Mouse (Mus musculus): ENCODE measurements at regions not wholly inside any gene's neighbourhood (a gene's known extent, or its start where the extent isn't known, plus 50 kb on each side); places are given as distances from the start of the nearest gene placed in this dataset.
A peak's percentile ranks its signal among the peaks of the same experiment; 100 is the strongest.

DNA sequence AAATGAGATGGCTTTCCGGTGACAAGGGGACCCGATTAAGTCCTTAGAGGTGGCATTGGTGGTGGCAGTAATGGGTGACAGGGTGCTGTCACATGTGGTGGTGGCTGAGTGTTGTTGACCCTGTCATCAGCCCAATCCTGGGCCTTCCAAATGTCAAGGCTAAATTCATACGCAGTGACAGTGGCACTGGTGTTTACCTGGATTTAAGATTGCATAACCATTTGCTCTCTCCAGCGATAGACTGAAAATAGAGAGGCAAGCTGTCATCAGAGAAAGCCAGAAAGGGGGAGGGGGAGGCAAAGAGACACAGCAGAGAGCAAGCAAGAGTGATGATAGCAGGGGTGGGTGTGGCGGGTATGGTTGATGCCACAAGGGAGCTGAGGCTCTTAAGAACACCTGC lies 215.1 kb downstream of the Suds3 start:
- DNase-seq (ENCODE audit: low spot score in 2 of 2) = no peak

- no peak for DNase-seq (ENCODE audit: low spot score in 2 of 2)
Observed at GRCm38 (mm10) chr5:116897391-116897790, 218.5 kb downstream of the Suds3 start.

DNA sequence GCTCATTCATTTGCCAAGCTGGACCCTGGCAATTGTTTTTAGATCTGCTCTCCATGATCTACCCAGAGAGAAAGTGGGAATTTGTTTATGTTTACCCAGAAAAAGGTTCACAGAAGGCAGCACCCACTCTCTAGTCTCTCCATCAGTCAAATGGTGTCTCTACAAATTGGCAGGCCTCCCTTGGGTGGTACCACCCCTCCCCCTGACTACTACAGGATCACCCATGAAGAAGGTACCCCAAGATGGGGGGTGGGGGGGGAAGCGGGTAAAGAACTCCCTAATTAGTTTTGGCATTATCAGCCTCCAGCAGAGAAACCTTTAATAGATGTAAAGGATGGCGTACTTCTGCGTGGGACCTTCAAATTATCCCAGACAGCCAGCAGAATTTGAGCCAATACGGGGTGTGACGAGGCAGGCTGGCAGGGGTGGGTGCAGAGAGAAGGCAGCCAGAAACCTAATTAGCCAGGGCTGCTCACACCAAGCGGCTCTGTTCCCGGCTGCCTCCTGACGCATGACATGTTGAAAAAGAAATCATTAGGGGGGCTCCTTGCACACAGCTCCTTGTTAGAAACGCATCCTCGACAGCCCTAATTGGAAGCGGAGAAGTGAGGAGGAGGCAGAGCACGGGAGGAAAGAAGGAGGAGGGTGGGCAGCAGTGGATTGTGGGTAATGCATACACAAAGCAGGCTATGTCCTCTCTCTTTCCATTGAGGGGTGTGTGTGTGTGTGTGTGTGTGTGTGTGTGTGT lies 220.7 kb downstream of the Suds3 start:
- peak; percentile 72 to 74 for DNase-seq (ENCODE audit: low spot score in 2 of 2)

DNA sequence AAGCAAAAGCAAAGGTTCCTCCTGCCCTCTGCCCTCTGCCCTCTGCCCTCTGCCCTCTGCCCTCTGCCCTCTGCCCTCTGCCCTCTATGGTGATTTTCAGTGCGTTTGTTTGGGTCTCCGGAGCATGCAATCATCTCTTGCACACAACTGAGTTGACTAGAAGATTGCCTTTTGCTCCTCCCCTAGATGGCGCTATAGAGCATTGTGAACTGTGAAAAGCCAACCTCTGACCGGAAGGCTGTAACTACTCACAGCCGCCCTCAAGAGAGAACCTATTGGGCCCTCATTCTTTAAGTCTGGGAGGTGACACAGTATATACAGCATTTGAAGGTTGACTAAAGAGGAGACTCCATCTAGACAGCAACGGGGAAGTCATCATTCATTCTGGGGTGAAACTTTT lies 221.3 kb downstream of the Suds3 start:
- DNase-seq (ENCODE audit: low spot score in 2 of 2) = no peak

DNA sequence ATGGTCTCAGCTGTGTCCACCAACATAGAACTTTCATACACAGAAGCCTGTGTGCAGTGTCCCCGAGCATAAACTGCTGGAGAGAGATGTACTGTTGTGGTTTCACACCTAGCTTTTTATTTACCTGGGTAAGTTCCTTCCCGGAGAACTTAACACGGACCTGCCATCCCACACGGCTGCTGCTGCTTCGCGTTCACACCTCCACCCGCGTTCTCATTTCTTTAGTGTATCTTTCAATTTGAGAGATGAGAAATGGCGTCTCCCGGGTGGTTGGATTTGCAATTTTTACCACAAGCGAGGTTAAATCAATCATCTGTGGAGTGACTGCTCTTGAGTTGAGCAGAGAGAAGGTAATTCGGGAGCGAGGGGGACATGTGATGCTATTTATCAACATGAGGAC lies 223.0 kb downstream of the Suds3 start:
- no peak for DNase-seq (ENCODE audit: low spot score in 2 of 2)

DNA sequence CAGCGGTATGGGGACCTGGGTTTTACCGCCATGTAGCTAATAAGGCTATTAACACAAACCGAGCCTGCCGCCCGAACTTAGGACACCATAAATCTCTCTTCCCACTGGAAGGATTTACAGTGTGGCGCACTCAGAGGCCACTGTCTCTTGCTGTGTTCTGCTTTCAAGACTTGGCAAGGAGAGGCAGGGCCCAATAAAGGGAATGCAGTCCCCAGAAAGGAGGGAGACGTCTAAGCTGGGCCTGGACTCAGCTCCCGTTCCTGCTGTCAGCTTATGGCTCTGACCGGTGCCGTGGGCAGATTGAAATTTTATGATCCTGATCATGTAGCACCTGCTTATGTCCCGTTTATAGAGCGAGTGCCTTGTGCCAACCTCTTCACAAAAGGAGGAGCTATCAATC lies 226.7 kb downstream of the Suds3 start:
- no peak for DNase-seq (ENCODE audit: low spot score in 2 of 2)

- no peak for DNase-seq (ENCODE audit: low spot score in 2 of 2)
Observed at GRCm38 (mm10) chr5:116886181-116887136, 229.5 kb downstream of the Suds3 start.

- DNase-seq (ENCODE audit: low spot score in 2 of 2) = no peak
Observed at GRCm38 (mm10) chr5:116879761-116880160, 236.2 kb downstream of the Suds3 start.

GRCm38 (mm10) chr5:116874941-116875340 lies 241.0 kb downstream of the Suds3 start:
- DNase-seq (ENCODE audit: low spot score in 2 of 2) = no peak

DNA sequence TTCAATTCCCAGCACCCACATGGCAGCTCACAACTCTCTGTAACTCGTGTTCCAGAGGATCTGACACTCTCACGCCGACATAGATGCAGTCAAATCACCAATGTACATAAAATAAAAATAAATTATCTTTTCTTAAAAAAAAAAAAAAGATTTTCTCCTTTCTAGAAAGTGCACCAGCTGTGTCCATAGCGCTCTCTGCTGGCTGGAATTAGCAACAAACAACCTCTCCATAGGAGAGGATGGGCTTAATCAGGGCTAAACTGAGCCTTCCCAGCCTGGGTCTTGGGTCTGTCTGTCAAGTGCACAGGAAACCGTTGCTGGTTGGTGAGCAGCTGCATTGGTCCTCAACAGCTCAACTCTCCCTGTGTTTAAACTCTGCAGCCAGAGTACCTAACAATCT lies 247.8 kb downstream of the Suds3 start:
- DNase-seq (ENCODE audit: low spot score in 2 of 2) = no peak

DNA sequence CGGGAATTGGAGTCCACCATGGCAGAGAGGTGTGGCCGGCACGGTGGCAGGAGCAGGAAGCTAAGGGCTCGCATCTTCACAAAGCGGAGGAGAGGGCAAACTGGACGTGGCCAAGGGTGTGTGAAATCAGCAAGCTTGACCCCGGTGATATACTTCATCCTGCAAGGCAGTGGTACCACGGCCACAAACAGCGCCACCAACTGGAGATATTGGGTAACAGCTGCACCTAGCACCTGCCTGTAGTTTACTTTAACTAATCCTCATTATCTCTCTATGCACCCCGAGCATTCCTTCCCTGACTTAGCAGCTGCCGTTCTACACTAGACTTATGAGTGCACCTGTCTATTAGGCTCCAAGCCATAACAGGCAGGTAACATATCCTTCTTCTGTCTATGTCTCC lies 251.6 kb downstream of the Suds3 start:
- no peak for DNase-seq (ENCODE audit: low spot score in 2 of 2)

GRCm38 (mm10) chr5:116852691-116853090 lies 261.1 kb upstream of the Srrm4 start:
- DNase-seq (ENCODE audit: low spot score in 2 of 2) = no peak

GRCm38 (mm10) chr5:116831874-116832273 lies 240.3 kb upstream of the Srrm4 start:
- DNase-seq (ENCODE audit: low spot score in 2 of 2) = no peak

DNA sequence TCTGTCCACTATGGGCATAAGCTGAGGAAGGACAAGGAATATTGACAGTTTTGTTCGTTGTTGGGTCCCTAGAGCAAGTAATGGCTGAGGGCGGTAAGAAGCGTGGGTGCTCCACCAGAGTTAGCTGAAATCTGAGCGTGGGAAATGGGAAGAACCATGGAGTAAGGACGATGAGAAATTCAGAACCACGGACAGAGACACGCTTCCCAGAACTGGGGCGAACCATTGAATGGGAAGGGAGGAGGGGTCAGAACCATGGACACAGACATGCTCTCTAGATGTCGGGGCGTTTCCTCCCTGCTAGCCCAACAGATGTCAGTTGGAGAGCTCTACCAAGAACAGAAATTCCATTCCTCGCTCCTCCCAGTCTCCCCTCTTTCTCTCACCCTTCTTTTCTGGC lies 238.2 kb upstream of the Srrm4 start:
- peak in 1 of 2 experiments; percentile 6 for DNase-seq (ENCODE audit: low spot score in 2 of 2)

DNA sequence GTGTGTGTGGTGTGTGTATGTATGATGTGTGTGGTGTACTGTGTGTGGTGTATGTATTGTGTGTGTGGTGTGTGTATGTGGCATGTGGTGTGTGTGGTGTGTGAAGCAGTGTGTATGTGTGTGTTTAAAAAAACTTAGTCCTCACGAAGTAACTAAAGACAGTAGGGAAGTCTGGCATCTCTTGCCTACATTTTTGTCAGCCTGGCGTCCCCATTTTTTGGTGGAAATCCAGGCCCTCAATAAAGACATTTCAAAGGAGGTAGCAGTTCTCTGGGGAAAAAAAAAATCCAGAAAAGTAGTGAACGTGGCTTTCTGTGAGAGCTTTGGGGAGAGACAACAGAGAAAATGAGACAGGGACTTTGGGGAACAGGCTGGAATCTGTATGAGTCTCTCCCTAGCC lies 231.6 kb upstream of the Srrm4 start:
- peak in 1 of 2 experiments; percentile 12 for DNase-seq (ENCODE audit: low spot score in 2 of 2)

DNA sequence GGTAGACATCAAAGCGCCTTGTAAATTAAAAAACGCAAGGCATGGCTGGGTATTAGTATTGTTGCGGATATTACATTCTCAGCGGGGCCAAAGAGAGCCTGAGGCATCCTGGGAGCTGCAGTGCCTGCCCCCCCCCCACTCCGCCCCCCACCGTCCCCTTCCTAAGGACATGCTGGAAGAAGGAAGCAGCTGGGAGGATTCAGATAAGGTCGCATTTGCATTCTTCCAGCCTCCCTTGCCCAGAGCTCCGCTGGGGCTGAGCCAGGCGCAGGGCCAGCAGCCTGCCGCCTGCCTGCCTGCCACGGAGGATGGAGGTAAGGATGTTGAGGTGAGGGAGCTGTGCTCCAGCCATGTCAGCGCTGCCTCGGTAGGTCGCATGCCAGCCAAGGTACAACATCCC lies 230.5 kb upstream of the Srrm4 start:
- peak in 1 of 2 experiments; percentile 17 for DNase-seq (ENCODE audit: low spot score in 2 of 2)

DNA sequence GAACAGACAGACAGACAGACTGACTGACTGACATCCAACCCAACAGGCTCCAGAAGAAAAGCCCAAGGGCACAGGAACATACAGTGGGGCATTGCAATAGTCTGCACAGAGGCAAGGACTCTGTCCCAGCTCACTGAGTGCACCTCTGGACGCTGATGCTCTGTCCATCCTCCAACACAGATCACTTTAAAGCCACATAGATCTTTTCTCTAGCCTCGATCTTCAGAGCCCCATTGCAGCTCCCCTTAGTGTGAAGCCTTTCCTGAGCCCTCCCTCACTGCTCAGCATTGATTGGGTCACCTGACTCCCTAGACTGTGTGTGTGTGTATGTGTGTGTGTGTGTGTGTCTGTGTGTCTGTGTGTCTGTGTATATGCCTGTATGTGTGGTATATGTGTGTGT lies 218.2 kb upstream of the Srrm4 start:
- DNase-seq (ENCODE audit: low spot score in 2 of 2) = no peak

DNA sequence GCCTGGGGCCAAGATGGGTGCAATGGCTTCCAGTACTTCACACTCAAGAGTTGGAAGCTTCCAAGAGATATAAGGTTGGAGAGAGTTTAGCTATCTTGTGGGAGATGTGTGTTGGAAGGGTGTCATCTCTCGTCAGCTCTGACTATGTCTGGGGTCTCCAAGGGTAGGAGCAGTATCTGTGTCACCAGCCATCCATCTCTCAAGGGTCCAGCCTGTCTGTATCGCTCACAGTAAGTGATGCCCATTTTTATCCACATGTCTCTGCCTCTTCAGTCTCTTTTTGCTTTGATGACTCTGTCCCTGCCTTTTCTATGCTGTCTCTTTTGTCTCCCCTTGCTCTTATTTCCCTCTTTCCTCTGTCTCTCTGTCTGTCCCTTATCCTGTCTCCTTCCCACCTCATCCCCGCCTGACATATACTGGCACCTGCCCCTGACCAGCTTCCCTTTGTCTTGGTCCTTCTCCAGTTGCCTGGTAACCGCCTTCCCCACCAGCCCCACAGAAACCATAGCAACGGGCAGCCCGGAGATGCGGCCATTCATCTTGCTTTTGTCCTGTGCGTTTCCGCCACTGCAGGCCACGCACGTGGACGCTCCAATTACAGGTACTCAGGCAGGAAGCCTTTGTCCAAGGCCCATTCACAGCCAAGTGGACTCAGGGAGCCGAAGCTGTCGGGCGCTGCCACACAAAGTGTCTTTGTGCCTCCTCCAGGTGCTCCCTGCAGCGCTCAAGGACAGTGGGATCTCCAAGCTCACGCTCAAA lies 217.6 kb upstream of the Srrm4 start:
- peak; percentile 34 to 35 for DNase-seq (ENCODE audit: low spot score in 2 of 2)

GRCm38 (mm10) chr5:116797460-116797859 lies 205.8 kb upstream of the Srrm4 start:
- DNase-seq (ENCODE audit: low spot score in 2 of 2) = no peak

DNA sequence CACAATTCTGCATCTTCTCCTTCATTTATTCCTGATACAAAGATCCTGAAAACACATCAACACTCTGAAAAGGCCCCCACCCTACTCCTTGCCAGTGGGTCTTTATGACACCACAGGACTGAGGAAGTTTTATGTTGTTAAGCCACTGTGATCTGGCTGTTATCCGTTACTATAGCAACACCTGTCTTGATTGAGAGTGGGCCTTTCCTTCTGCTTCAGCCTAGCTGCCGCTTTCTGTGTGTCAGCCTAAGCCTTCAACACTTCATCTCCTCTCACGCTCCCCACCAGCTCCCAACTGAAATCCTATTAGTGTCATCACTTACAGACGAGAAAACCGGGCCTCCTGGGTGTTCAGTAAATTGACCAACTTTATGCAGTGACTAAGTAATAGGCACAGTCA lies 203.6 kb upstream of the Srrm4 start:
- peak in 1 of 2 experiments; percentile 13 for DNase-seq (ENCODE audit: low spot score in 2 of 2)

- DNase-seq (ENCODE audit: low spot score in 2 of 2) = no peak
Observed at GRCm38 (mm10) chr5:116790419-116790818, 198.8 kb upstream of the Srrm4 start.

DNA sequence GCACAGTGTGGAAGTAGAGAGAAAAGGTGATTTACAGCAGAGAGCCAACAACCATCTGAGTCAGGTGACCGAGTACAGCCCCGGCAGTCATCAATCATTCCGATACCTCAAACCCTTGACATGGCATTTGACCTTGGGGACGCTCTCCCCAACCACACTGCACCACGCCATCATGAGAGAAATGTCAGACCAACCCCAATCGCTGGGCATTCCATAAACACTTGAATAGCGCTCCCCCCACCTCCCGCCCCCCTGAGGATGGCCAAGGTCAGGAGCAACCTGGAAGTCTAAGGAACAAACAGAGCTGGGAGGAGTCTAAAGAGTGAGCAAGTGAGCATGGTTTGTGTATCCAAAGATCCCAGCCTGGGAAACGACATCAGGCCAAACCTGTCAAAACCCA lies 198.2 kb upstream of the Srrm4 start:
- DNase-seq (ENCODE audit: low spot score in 2 of 2) = no peak
